Mouse (Mus musculus): ENCODE results near the gene Tmem182.

The Tmem182 gene

DNA sequence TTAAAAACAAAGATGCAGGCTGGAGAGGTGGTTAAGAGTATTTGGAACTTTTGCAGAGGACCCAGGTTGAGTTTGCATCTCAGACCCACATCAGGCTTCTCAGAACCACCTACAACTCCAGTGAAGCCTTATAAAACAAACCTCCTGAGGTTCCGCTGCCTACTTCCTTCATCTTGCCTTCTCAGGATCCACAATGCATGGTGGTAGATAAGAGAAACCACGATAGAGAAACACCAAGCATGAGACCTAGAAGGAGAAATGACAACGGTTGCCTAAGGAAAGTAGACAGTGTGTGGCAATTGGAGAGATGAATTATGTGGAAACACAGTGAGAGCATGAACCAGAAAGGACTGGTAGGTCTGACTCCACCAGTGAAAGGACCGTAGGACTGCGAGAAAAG lies 4.5 kb upstream of the Tmem182 start:
- no peak for DNase-seq

- peak; percentile 26 to 58 for DNase-seq
Measured at GRCm38 (mm10) chr1:40802759-40803158, 2.6 kb upstream of the Tmem182 start.

DNA sequence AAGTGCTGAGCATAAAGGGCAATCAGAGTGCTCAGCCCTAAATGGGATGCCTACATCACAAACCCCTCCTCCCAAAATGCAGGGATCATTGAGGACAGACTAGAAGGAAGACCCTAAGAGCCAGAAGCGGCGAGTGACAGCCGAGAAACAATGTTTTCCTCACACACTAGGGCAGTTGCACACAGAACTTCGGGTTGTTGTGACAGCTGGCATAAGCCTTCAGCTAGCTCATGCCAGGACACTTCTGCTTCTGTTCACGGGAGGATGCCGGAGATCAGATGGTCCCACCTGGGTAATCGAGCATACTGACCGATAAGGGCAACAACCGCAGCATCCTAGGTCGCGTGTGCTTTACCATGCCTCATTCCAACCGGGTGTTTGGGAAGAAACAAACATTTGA lies 1.3 kb upstream of the Tmem182 start:
- DNase-seq: no peak

- DNase-seq: no peak
Measured at GRCm38 (mm10) chr1:40805891-40806290, 490 bp downstream of the Tmem182 start.

- no peak for DNase-seq
Measured at GRCm38 (mm10) chr1:40808643-40809042, 3.2 kb downstream of the Tmem182 start.

GRCm38 (mm10) chr1:40815071-40815845 lies 9.9 kb downstream of the Tmem182 start:
- DNase-seq: peak in 1 of 2 experiments; percentile 9

DNA sequence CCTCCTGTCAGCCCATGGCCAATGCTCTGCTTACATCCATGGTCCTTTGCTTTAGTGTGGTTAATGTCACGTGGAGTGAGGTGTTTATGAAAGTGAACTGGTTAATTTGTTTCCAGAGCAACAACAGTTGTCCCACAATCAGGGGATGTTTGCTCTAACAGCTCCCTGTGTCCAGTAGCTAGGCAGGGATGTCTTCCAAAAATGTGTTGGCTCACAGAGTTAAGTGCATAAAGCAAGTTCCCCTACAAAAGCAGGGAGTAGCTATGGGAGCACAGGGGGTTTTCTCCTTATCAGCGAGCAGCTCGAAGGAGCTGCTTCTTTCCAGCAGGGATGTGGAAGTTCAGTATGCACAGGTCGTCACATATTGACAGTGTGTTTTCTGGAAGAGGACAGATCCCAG lies 19.1 kb downstream of the Tmem182 start:
- DNase-seq: no peak

GRCm38 (mm10) chr1:40824936-40825335 lies 19.5 kb downstream of the Tmem182 start:
- no peak for DNase-seq

DNA sequence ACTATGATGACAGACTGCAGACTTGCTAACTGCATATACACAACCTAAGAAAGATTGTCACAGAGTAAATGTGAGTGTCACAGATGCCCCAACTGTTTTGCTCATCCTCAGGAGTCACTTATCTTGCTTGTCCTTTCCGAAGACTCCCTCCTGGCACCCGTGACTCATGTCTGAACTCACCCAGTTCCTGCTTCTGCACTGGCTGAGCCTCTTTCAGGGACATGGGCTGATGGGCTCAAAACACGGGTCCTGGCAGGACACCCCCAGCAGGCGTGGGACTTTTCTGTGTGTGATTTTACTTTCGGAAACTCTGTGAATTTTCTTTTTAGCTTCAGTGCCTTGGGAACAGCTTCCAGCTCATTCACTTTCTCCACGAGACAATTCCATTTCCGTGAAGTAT lies 20.4 kb downstream of the Tmem182 start:
- no peak for DNase-seq

DNA sequence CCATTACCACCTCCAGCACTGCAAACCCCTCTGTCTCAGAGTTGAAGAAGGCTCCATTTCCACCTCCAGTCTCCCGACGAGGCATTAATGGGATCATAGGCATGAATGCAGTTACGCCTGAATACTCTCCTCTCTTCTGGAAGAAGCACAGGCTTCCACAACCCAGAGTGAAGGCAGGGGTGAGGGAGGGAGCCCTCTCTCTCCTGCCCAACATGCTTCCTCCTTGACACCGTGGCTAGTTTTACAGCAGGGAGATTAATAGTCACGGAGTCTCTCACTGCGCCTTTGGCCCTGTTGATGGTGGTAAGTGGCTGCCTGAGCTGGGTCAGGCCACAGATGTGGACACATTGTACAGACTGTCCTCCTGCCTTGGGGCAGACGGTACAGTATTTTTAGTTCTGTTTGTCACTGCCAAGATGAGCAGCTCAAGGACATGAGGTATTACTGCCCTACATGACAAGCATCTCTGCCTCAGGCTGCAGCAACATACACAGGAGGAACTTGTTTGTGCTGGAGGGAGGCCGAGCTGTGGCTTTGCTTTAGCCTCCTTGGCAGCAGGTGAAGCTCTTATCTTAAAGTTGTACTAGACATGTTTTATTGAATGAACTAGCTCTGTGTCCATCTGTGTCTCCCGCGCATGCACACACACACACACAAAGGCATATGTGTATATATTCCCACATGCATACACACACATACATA lies 24.0 kb downstream of the Tmem182 start:
- DNase-seq: no peak

- DNase-seq: no peak
Measured at GRCm38 (mm10) chr1:40830712-40831507, 25.5 kb downstream of the Tmem182 start.

GRCm38 (mm10) chr1:40835468-40835867 lies 30.1 kb downstream of the Tmem182 start:
- DNase-seq: no peak

GRCm38 (mm10) chr1:40840605-40841004 lies 35.2 kb downstream of the Tmem182 start:
- no peak for DNase-seq

DNA sequence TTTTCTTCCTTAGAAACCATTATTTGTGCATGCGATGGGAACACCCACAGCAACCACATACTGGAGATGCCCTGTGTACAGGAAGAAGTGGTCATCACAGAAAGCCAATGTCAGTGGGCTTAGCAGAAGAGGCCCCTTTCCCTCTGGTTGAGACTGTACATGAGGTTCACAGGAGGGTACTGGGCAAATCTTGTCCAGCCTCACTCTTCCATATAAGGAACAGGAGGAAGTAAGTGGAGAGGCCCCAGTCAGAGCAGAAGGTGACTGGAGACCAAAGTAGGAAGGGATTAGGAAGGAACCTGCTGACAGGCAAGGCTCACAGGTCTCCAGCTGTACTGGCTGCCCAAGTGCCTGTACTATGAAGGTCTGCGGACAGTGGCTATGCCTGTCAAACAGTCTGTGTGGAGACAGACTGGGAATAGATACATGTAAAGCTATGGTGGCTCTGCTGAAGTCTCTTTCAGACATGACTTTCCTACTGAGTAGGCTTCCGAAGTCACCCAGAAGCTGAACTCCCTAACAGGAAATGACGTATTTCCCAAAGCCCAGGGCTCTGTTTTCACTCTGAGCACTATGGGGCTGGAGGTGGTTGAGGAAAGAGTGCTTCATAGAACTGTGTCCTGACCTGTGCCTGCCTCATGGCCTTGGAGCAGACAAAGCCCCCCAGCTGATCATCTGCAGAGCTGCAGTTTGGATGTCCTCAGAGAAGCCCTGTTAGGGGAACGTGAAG lies 35.8 kb downstream of the Tmem182 start:
- DNase-seq: no peak

DNA sequence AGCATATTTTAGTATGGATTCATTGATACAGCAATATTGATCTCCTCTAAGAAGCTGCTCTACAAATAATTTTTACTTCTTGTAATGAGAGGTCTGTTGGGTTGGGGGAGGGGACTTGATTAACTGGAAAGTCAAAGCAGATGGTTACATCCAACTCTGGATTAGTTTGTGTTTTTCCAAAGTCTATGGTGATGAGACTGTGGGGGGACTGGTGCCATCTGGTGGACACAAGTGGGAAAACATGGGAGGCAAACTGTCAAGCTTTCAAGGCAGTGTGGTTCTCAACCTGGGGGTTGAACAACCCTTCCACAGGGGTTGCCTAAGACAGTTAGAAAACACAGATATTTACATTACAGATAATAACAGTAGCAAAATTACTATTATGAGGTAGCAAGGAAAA lies 39.2 kb downstream of the Tmem182 start:
- DNase-seq: peak; percentile 16 to 60

- no peak for DNase-seq
Measured at GRCm38 (mm10) chr1:40847196-40847938, 42.0 kb downstream of the Tmem182 start.

GRCm38 (mm10) chr1:40851286-40851685 lies 45.9 kb downstream of the Tmem182 start:
- no peak for DNase-seq

- DNase-seq: no peak
Measured at GRCm38 (mm10) chr1:40855268-40855667, 49.9 kb downstream of the Tmem182 start.

GRCm38 (mm10) chr1:40856846-40857636 lies 51.6 kb downstream of the Tmem182 start:
- DNase-seq: no peak

- no peak for DNase-seq
Measured at GRCm38 (mm10) chr1:40865043-40865442, 59.6 kb downstream of the Tmem182 start.

DNA sequence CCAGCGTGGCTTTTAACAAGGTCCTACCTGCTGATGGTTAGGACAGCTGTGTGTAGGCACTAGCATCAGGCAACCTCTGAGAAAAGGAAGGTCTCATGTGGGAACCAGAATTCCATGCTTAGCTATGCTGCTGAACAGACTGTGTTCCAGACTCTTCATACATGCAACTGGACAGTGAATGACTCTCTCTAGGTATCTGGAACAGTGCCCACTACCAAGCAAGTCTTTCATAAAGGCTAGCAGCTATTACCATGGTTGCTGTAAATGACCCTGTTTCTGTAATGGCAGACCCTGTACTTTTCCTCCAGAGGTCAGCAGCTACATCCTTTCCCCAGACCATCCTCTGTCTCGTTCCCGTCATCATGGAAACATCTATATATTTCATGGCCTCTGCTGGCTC lies 61.7 kb downstream of the Tmem182 start:
- no peak for DNase-seq
